Mouse (Mus musculus) embryonic fibroblast, embryonic 13.5 days (primary cell): ENCODE data around the gene Bad.

Experiments
- CTCF ChIP-seq: IDR thresholded peaks from 2 replicates; pipeline ENCODE4 v1.5.1; 2011; ENCODE audit warnings: mild to moderate bottlenecking, control low read depth, low read length, moderate library complexity, borderline replicate concordance; ENCODE audit not compliant: insufficient read depth
- POLR2A ChIP-seq: IDR thresholded peaks from 2 replicates; pipeline ENCODE4 v1.6.1; 2011; ENCODE audit warnings: low read depth, mild to moderate bottlenecking, control low read depth, low read length, moderate library complexity

- TF ChIP-seq CTCF, result no peak
- TF ChIP-seq POLR2A, result no peak
Observed at GRCm38 (mm10) chr19:6913036-6913435, 28.6 kb upstream of the Bad start.
